Mouse (Mus musculus) spleen, postnatal 10 days (tissue): ENCODE data around the gene Ptprg.

Experiments used
- DNase-seq, 2 experiments: peaks; one replicate each; pipeline ENCODE4 v3.0.0; 2021 to 2022; ENCODE audit warnings: low spot score in 2 of 2

Ptprg gene

GRCm38 (mm10) chr14:11819326-11819725 lies 266.0 kb downstream of the Ptprg start:
- DNase-seq: no peak

- no peak for DNase-seq
Observed at GRCm38 (mm10) chr14:11822830-11823700, 269.7 kb downstream of the Ptprg start.

GRCm38 (mm10) chr14:11823701-11824095 lies 270.4 kb downstream of the Ptprg start:
- no peak for DNase-seq

- DNase-seq: no peak
Observed at GRCm38 (mm10) chr14:11824915-11825314, 271.6 kb downstream of the Ptprg start.

- DNase-seq: no peak
Observed at GRCm38 (mm10) chr14:11825551-11825950, 272.2 kb downstream of the Ptprg start.

GRCm38 (mm10) chr14:11828086-11828485 lies 274.8 kb downstream of the Ptprg start:
- no peak for DNase-seq

GRCm38 (mm10) chr14:11833678-11834077 lies 280.3 kb downstream of the Ptprg start:
- DNase-seq: no peak

GRCm38 (mm10) chr14:11835706-11836445 lies 282.5 kb downstream of the Ptprg start:
- DNase-seq: no peak

- no peak for DNase-seq
Observed at GRCm38 (mm10) chr14:11837714-11838113, 284.4 kb downstream of the Ptprg start.

- no peak for DNase-seq
Observed at GRCm38 (mm10) chr14:11841621-11842020, 288.3 kb downstream of the Ptprg start.

- DNase-seq: no peak
Observed at GRCm38 (mm10) chr14:11852896-11853295, 299.6 kb downstream of the Ptprg start.

GRCm38 (mm10) chr14:11855499-11855898 lies 302.2 kb downstream of the Ptprg start:
- DNase-seq: no peak

- no peak for DNase-seq
Observed at GRCm38 (mm10) chr14:11857928-11858481, 304.7 kb downstream of the Ptprg start.

- no peak for DNase-seq
Observed at GRCm38 (mm10) chr14:11863286-11863685, 310.0 kb downstream of the Ptprg start.

- no peak for DNase-seq
Observed at GRCm38 (mm10) chr14:11864840-11865239, 311.5 kb downstream of the Ptprg start.

GRCm38 (mm10) chr14:11865332-11865731 lies 312.0 kb downstream of the Ptprg start:
- DNase-seq: no peak

GRCm38 (mm10) chr14:11865872-11866271 lies 312.5 kb downstream of the Ptprg start:
- DNase-seq: no peak

- no peak for DNase-seq
Observed at GRCm38 (mm10) chr14:11866416-11866815, 313.1 kb downstream of the Ptprg start.

- no peak for DNase-seq
Observed at GRCm38 (mm10) chr14:11868636-11869035, 315.3 kb downstream of the Ptprg start.

GRCm38 (mm10) chr14:11871752-11872344 lies 318.5 kb downstream of the Ptprg start:
- DNase-seq: no peak

- DNase-seq: no peak
Observed at GRCm38 (mm10) chr14:11874266-11874665, 320.9 kb downstream of the Ptprg start.
